32 mouse cellular contexts compared by ENCODE assay signal in the genomic region with DNA sequence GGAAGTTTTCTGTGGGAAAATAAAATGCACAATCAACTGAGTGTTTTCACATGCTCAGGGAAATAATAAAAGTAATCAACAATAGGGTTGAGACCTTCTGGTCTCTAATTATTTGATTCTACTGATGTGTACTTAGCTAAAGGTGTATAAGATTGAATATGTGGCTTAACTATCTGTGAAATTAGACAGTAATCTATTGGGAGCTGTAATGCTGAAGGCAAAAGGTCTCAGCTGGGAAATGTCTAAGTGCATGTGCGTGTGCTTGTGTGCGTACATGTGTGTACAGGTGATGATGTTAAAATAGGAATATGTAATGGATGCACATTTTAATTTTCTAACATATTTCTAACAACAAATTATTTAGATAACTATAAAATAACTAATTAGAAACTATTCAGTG.
"Had no signal": no experiment of that assay in that cellular context is flagged by ENCODE, and none has a peak within 500 bp of the region (broad histone marks: within the 10 kb centered on the region; RNA-seq: fewer than 3 reads in every experiment).

No protein-coding gene starts in this region.

- H3K9me3 ChIP-seq: limb, embryonic 10.5 days; limb, embryonic 12.5 days; limb, embryonic 13.5 days; limb, embryonic 15.5 days; liver, embryonic 12.5 days; liver, embryonic 13.5 days; liver, embryonic 15.5 days; lung, embryonic 15.5 days; megakaryocyte, embryonic 14.5 days; midbrain, embryonic 10.5 days; midbrain, embryonic 12.5 days; midbrain, embryonic 13.5 days; midbrain, embryonic 15.5 days had no signal

- ATAC-seq: liver, embryonic 12.5 days; liver, postnatal 0 days; lung, postnatal 0 days; midbrain, embryonic 13.5 days; midbrain, embryonic 15.5 days; midbrain, embryonic 16.5 days had no signal

- H3K4me2 ChIP-seq: limb, embryonic 12.5 days; limb, embryonic 13.5 days; limb, embryonic 15.5 days; liver, embryonic 11.5 days; liver, embryonic 12.5 days; liver, embryonic 13.5 days; liver, embryonic 15.5 days; lung, embryonic 14.5 days; lung, embryonic 15.5 days; midbrain, embryonic 11.5 days; midbrain, embryonic 12.5 days; midbrain, embryonic 13.5 days; midbrain, embryonic 15.5 days had no signal

- H3K27ac ChIP-seq: left cerebral cortex, adult 2 months; limb, embryonic 10.5 days; limb, embryonic 12.5 days; limb, embryonic 13.5 days; limb, embryonic 15.5 days; liver, embryonic 12.5 days; liver, embryonic 13.5 days; liver, embryonic 14.5 days; liver, embryonic 15.5 days; lung, embryonic 15.5 days; macrophage; midbrain, embryonic 10.5 days; midbrain, embryonic 12.5 days; midbrain, embryonic 13.5 days; midbrain, embryonic 15.5 days had no signal

- H3K4me1 ChIP-seq: limb, embryonic 10.5 days; limb, embryonic 12.5 days; limb, embryonic 13.5 days; limb, embryonic 15.5 days; liver, embryonic 12.5 days; liver, embryonic 13.5 days; liver, embryonic 15.5 days; lung, embryonic 15.5 days; megakaryocyte, embryonic 14.5 days; midbrain, embryonic 10.5 days; midbrain, embryonic 12.5 days; midbrain, embryonic 13.5 days; midbrain, embryonic 15.5 days had no signal

- DNase-seq: left cerebral cortex, postnatal 4 days; liver; liver, embryonic 13.5 days; liver, postnatal 0 days; lung, adult 18-20 months; lung, adult 2 months; lung, embryonic 14.5 days; lung, postnatal 10 days; lung, postnatal 14 days; lung, postnatal 36 days; lung, postnatal 4 days; midbrain, embryonic 14.5 days had no signal

- H3K9ac ChIP-seq: limb, embryonic 12.5 days; limb, embryonic 13.5 days; limb, embryonic 15.5 days; liver, embryonic 12.5 days; liver, embryonic 13.5 days; liver, embryonic 14.5 days; liver, embryonic 15.5 days; liver, postnatal 0 days; lung, embryonic 14.5 days; lung, embryonic 15.5 days; midbrain, embryonic 12.5 days; midbrain, embryonic 13.5 days; midbrain, embryonic 15.5 days had no signal

- H3K27me3 ChIP-seq: limb, embryonic 12.5 days; limb, embryonic 13.5 days; limb, embryonic 15.5 days; liver, embryonic 12.5 days; liver, embryonic 13.5 days; liver, embryonic 15.5 days; lung, embryonic 15.5 days; megakaryocyte, embryonic 14.5 days; midbrain, embryonic 12.5 days; midbrain, embryonic 13.5 days; midbrain, embryonic 15.5 days had no signal

- H3K4me3 ChIP-seq: left cerebral cortex, adult 2 months; limb, embryonic 10.5 days; limb, embryonic 12.5 days; limb, embryonic 13.5 days; limb, embryonic 15.5 days; liver, embryonic 12.5 days; liver, embryonic 13.5 days; liver, embryonic 15.5 days; lung, embryonic 15.5 days; megakaryocyte, embryonic 14.5 days; midbrain, embryonic 10.5 days; midbrain, embryonic 12.5 days; midbrain, embryonic 13.5 days; midbrain, embryonic 15.5 days; myocyte had no signal

- H3K36me3 ChIP-seq: limb, embryonic 10.5 days; limb, embryonic 12.5 days; limb, embryonic 13.5 days; limb, embryonic 15.5 days; liver, embryonic 12.5 days; liver, embryonic 13.5 days; liver, embryonic 15.5 days; lung, embryonic 15.5 days; midbrain, embryonic 10.5 days; midbrain, embryonic 12.5 days; midbrain, embryonic 13.5 days; midbrain, embryonic 15.5 days had no signal
